Mouse (Mus musculus) ES-E14 (cell line): ENCODE measurements around the gene Tfap2b.

Experiments
- CHD2 ChIP-seq: IDR thresholded peaks from 2 replicates; pipeline ENCODE4 v1.6.1; 2014; ENCODE audit warnings: mild to moderate bottlenecking, low read depth, low read length, inconsistent platforms
- HCFC1 ChIP-seq: IDR thresholded peaks from 2 replicates; pipeline ENCODE4 v1.6.1; 2012; ENCODE audit warnings: low read length, inconsistent platforms, borderline replicate concordance; ENCODE audit not compliant: insufficient read depth
- ZC3H11A ChIP-seq: IDR thresholded peaks from 2 replicates; pipeline ENCODE4 v1.6.1; 2012; ENCODE audit warnings: low read depth, mild to moderate bottlenecking, inconsistent platforms, low read length, borderline replicate concordance
- ZNF384 ChIP-seq: IDR thresholded peaks from 2 replicates; pipeline ENCODE4 v1.6.1; 2012; ENCODE audit warnings: low read depth, low read length, inconsistent platforms

DNA sequence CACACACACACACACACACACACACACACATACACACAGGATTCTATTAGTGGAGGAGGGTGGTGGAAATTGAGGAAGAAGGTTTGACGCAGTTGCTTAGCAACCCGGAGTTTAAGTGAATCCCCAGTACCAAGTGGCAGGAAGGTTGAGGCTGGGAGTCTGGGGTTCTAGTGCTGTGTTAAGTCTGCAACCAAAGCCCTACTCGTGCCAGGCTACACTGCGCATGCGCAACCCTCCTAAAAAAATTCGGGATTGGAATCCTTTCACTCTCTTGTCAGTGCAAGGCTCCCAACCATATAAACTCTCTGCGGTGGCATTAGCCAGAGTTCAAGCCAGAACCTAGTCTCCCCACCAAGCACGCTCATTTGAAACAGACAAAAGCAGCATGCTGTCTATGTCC is 18.0 kb downstream of the Tfap2b start:
- TF ChIP-seq HCFC1 (no peak), ZC3H11A (no peak), ZNF384 (no peak), CHD2 (no peak)
